ENCODE assay signal across 8 mouse cellular contexts in genomic region chr11:99243820-99244374, GRCm38 (mm10). TPM values are rescaled to one million over a fixed set of nuclear protein-coding genes. Genes with fewer than 3 reads are reported as not detected.
DNase-seq lines count a peak whose midpoint lies in the region; ATAC-seq lines count a peak whose summit lies in the region.

Gene Krt222, minus strand, starts transcription at chr11:99244085.

- peak within 1 kb of the TSS; percentile 49 for H3K4me2 ChIP-seq in intestine, embryonic 16.5 days (ENCODE audit: low read depth, low read length)

- WGBS in intestine, embryonic 16.5 days: 2% methylated on average over 17 of the region's 17 CpGs
- WGBS in limb, embryonic 10.5 days: 8% methylated on average over 17 of the region's 17 CpGs

- H3K27ac ChIP-seq in intestine, embryonic 16.5 days (ENCODE audit: low read length): no peak within 1 kb of the TSS
- H3K27ac ChIP-seq in limb, embryonic 10.5 days: no peak within 1 kb of the TSS

- DNase-seq in adrenal gland, postnatal 14 days: peak; percentile 35
- no peak for DNase-seq in adrenal gland, adult 18-20 months (ENCODE audit: low spot score in 2 of 2)
- DNase-seq in cerebellum, postnatal 10 days: peak; percentile 62 to 70
- peak; percentile 27 to 45 for DNase-seq in heart, adult 18-20 months
- peak; percentile 35 for DNase-seq in limb, embryonic 10.5 days (ENCODE audit: low spot score)

- peak within 1 kb of the TSS; percentile 39; the same call in 1 of the 2 replicates for H3K9ac ChIP-seq in intestine, embryonic 16.5 days (ENCODE audit: low read depth, low read length)

- no peak for ATAC-seq in intestine, embryonic 16.5 days
- peak; percentile 46; the same call in 1 of the 2 replicates for ATAC-seq in neutrophil, adult 5-6 weeks (ENCODE audit: extremely low read depth, insufficient number of reproducible peaks, low FRiP score, poor library complexity, severe bottlenecking)
- ATAC-seq in monocyte, adult 5-6 weeks (replicated peaks; ENCODE audit: insufficient number of reproducible peaks, low FRiP score, low TSS enrichment, poor library complexity, severe bottlenecking): no peak; the same call in 1 of the 2 replicates

- no peaks in the 10 kb centered on the region for H3K27me3 ChIP-seq in intestine, embryonic 16.5 days (replicated peaks; ENCODE audit: control insufficient read depth, insufficient read depth, low read length)
- no peaks in the 10 kb centered on the region; the same call in 1 of the 2 replicates for H3K27me3 ChIP-seq in limb, embryonic 10.5 days (ENCODE audit: low read depth, poor library complexity, severe bottlenecking)

- H3K4me1 ChIP-seq in intestine, embryonic 16.5 days (ENCODE audit: control insufficient read depth, insufficient read depth, low read length): 0 out of 2 replicates have a peak, but pooled peaks cover 4% of the 10 kb centered on the region
- H3K4me1 ChIP-seq in limb, embryonic 10.5 days: peaks cover 7% of the 10 kb centered on the region

- no peaks in the 10 kb centered on the region for H3K9me3 ChIP-seq in intestine, embryonic 16.5 days (ENCODE audit: control insufficient read depth, low read length)
- no peaks in the 10 kb centered on the region for H3K9me3 ChIP-seq in limb, embryonic 10.5 days (replicated peaks)

- H3K36me3 ChIP-seq in intestine, embryonic 16.5 days (ENCODE audit: control insufficient read depth, insufficient read depth, low read length): no peaks in the 10 kb centered on the region
- H3K36me3 ChIP-seq in limb, embryonic 10.5 days: no peaks in the 10 kb centered on the region

- peak within 1 kb of the TSS; percentile 40 for H3K4me3 ChIP-seq in intestine, embryonic 16.5 days (ENCODE audit: low read length)
- peak within 1 kb of the TSS; percentile 40 for H3K4me3 ChIP-seq in limb, embryonic 10.5 days

RNA-seq across cellular contexts. Expression of gene Krt222, which starts in this region (rescaled TPM):
- 1.3 and 2.9 TPM in 2 replicates for total RNA-seq in adrenal gland, postnatal 14 days (2021)
- total RNA-seq in adrenal gland, adult 18-20 months (2021): 1 to 10 TPM; 1.3 to 1.7 TPM
- total RNA-seq in heart, adult 18-20 months (2021): 10 to 100 TPM; 27.8 to 33.0 TPM
- 0.22 and 0.54 TPM in 2 replicates for polyA plus RNA-seq in intestine, embryonic 16.5 days (2015; fragmentation: Nextera tagmentation; extraction: Ambion mirVana)
- 0.20 and 0.25 TPM in 2 replicates for polyA plus RNA-seq in limb, embryonic 10.5 days (2016; fragmentation: Nextera tagmentation; extraction: Ambion mirVana)
- 3.8 and 4.9 TPM in 2 replicates for total RNA-seq in neutrophil, adult 5-6 weeks (2017)
- 0.64 to 3.8 TPM (median 1.7 TPM) in 3 replicates for total RNA-seq in monocyte, adult 5-6 weeks (2017)

Comparison
In these comparisons a context has a peak if more than half of its experiments do, and no peak if none do; other contexts are left out.
1. DNase-seq: peak in adrenal gland, postnatal 14 days (single experiment), cerebellum, postnatal 10 days (2 of 2) and heart, adult 18-20 months (2 of 2); none in adrenal gland, adult 18-20 months (0 of 2).
2. Peak in DNase-seq and H3K4me3 ChIP-seq in limb, embryonic 10.5 days; RNA of the gene not detected or under 1 TPM.